Mouse (Mus musculus) small intestine, adult 2 months (tissue): ENCODE results near the gene BC048403. TPM values are rescaled to one million over a fixed set of nuclear protein-coding genes. Genes with fewer than 3 reads are reported as not detected.

Experiments used
- H3K27ac ChIP-seq: fragments of 200-500 bp; 2 replicates; pipeline ENCODE4 v1.5.1; 2012; ENCODE audit warnings: low read depth, low read length, control low read depth, inconsistent platforms; ENCODE audit not compliant: insufficient read depth
- H3K27me3 ChIP-seq: fragments of 200-500 bp; 2 replicates; pipeline ENCODE4 v1.6.1; 2012; ENCODE audit warnings: mild to moderate bottlenecking, moderate library complexity, low read length, inconsistent platforms; ENCODE audit not compliant: control insufficient read depth, insufficient read depth
- H3K36me3 ChIP-seq: fragments of 200-500 bp; 2 replicates; pipeline ENCODE4 v1.6.1; 2012; ENCODE audit warnings: mild to moderate bottlenecking, low read length, control low read depth, inconsistent platforms; ENCODE audit not compliant: control insufficient read depth, insufficient read depth
- H3K4me1 ChIP-seq: fragments of 200-500 bp; 2 replicates; pipeline ENCODE4 v1.6.1; 2012; ENCODE audit warnings: low read length, inconsistent platforms, mixed read lengths; ENCODE audit not compliant: control insufficient read depth, insufficient read depth, insufficient read length
- H3K4me3 ChIP-seq: fragments of 200-500 bp; 2 replicates; pipeline ENCODE4 v1.5.1; 2012; ENCODE audit warnings: low read depth, mild to moderate bottlenecking, control low read depth, inconsistent platforms, low read length, moderate library complexity
- CTCF ChIP-seq: fragments of 200-500 bp; IDR thresholded peaks from 2 replicates; pipeline ENCODE4 v1.5.1; 2012; ENCODE audit warnings: low read depth, mild to moderate bottlenecking, control low read depth, inconsistent platforms, low read length, moderate library complexity, mixed read lengths; ENCODE audit not compliant: insufficient replicate concordance, insufficient read length; ENCODE audit errors: extremely low read depth
- POLR2A ChIP-seq: fragments of 200-500 bp; IDR thresholded peaks from 2 replicates; pipeline ENCODE4 v1.6.1; 2012; ENCODE audit warnings: low read depth, mild to moderate bottlenecking, control low read depth, inconsistent platforms, low read length, moderate library complexity
- WGBS: fragments of 180-500 bp; shearing (Covaris S2); methylation state at CpG from one replicate; pipeline ENCODE4 v1.1.7; 2018; 5-methylcytosine and 5-hydroxymethylcytosine counted together
- polyA plus RNA-seq: library from polyadenylated mRNA; depleted of rRNA; stranded (reverse); fragments of >200 nt; gene quantifications from 2 replicates; pipeline ENCODE4 v1.2.3, GENCODE M21; 2012

BC048403 gene
- polyA plus RNA-seq, 1 experiment = 2.0 TPM

- H3K27ac ChIP-seq = no peak overlapping the region
- TF ChIP-seq CTCF (no peak), POLR2A (no peak)
- no peaks in the 10 kb centered on the region for H3K36me3 ChIP-seq
- no peak overlapping the region for H3K4me3 ChIP-seq
- no peaks in the 10 kb centered on the region for H3K27me3 ChIP-seq
- no peaks in the 10 kb centered on the region for H3K4me1 ChIP-seq
- WGBS = 85% methylated on average over 8 of the region's 8 CpGs
Observed at GRCm38 (mm10) chr10:121731048-121731725, 8.6 kb upstream of the BC048403 start.

GRCm38 (mm10) chr10:121732542-121732941, 7.2 kb upstream of the BC048403 start:
- 90% methylated on average over 9 of the region's 9 CpGs for WGBS
- H3K4me3 ChIP-seq = no peak overlapping the region
- no peak overlapping the region for H3K27ac ChIP-seq
- H3K27me3 ChIP-seq = no peaks in the 10 kb centered on the region
- no peaks in the 10 kb centered on the region for H3K4me1 ChIP-seq
- H3K36me3 ChIP-seq = no peaks in the 10 kb centered on the region
- TF ChIP-seq CTCF (no peak), POLR2A (no peak)

DNA sequence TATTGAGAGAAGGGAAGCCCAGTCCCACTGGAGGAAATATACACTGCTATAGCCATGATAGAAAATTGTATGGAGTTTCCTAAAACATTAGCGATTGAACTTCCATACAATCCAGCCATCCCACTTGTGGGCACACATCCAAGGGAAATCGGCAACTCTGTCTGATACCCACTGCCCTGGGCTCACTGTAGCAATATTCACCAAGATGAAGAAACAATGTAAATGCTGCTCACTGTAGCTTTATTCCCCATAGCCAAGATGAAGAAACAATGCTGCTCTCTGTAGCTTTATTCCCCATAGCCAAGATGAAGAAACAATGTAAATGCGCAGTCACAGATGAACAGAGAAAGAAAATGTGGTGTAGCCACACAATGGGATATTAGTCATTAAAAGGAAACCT, 2.5 kb upstream of the BC048403 start:
- no peak overlapping the region for H3K4me3 ChIP-seq
- TF ChIP-seq POLR2A = no peak
- WGBS = 88% methylated on average over 3 of the region's 3 CpGs
- no peak overlapping the region for H3K27ac ChIP-seq
- H3K4me1 ChIP-seq = peaks cover 5% of the 10 kb centered on the region
- H3K27me3 ChIP-seq = no peaks in the 10 kb centered on the region
- H3K36me3 ChIP-seq = no peaks in the 10 kb centered on the region

- 26% methylated on average over 4 of the region's 4 CpGs for WGBS
- TF ChIP-seq POLR2A (no peak), CTCF (no peak)
- Histone ChIP-seq H3K4me1 (peaks cover 5% of the 10 kb centered on the region), H3K27me3 (no peaks in the 10 kb centered on the region), H3K36me3 (peaks cover 13% of the 10 kb centered on the region), H3K4me3 (no peak overlapping the region), H3K27ac (no peak overlapping the region)
Observed at GRCm38 (mm10) chr10:121742336-121742735, 2.6 kb downstream of the BC048403 start.

DNA sequence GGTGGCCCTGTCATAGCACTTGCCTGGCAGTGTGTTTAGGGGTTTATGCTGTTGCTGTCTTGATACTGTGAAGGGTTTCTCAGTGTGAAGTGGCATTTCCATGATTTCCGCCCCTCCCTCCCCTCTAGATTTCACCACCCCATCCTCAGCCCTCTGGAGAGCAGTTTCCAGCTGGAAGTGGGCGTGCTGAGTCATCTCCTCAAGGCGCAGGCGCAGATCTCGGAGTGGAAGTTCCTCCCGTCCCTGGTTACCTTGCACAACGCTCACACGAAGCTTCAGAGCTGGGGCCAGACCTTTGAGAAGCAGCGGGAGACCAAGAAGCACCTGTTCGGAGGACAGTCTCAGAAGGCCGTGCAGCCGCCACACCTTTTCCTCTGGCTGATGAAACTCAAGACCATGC, 10.4 kb downstream of the BC048403 start:
- Histone ChIP-seq H3K27ac (no peak overlapping the region), H3K27me3 (no peaks in the 10 kb centered on the region), H3K4me3 (no peak overlapping the region), H3K36me3 (peaks cover 31% of the 10 kb centered on the region), H3K4me1 (no peaks in the 10 kb centered on the region)
- TF ChIP-seq CTCF = no peak
- no peak for TF ChIP-seq POLR2A
- 95% methylated on average over 12 of the region's 12 CpGs for WGBS

- WGBS = 59% methylated on average over 5 of the region's 5 CpGs
- H3K4me3 ChIP-seq = no peak overlapping the region
- H3K36me3 ChIP-seq = peaks cover 9% of the 10 kb centered on the region; the same call in 1 of the 2 replicates
- no peaks in the 10 kb centered on the region for H3K27me3 ChIP-seq
- TF ChIP-seq CTCF = no peak
- TF ChIP-seq POLR2A = no peak
- peaks cover 2% of the 10 kb centered on the region; the same call in 1 of the 2 replicates for H3K4me1 ChIP-seq
- H3K27ac ChIP-seq = no peak overlapping the region
Observed at GRCm38 (mm10) chr10:121754237-121754636, 14.5 kb downstream of the BC048403 start.

- TF ChIP-seq CTCF (no peak), POLR2A (no peak)
- H3K4me3 ChIP-seq = no peak overlapping the region
- H3K36me3 ChIP-seq = peaks cover 4% of the 10 kb centered on the region; the same call in 1 of the 2 replicates
- no peak overlapping the region for H3K27ac ChIP-seq
- H3K4me1 ChIP-seq = peaks cover 2% of the 10 kb centered on the region; the same call in 1 of the 2 replicates
- H3K27me3 ChIP-seq = no peaks in the 10 kb centered on the region
- WGBS = 9% methylated on average over 1 of the region's 1 CpGs
Observed at GRCm38 (mm10) chr10:121755822-121756221, 16.1 kb downstream of the BC048403 start.

- no peak overlapping the region for H3K4me3 ChIP-seq
- peaks cover 2% of the 10 kb centered on the region; the same call in 1 of the 2 replicates for H3K4me1 ChIP-seq
- H3K27me3 ChIP-seq = no peaks in the 10 kb centered on the region
- no peak for TF ChIP-seq POLR2A
- no peak overlapping the region for H3K27ac ChIP-seq
- H3K36me3 ChIP-seq = 0 out of 2 replicates have a peak, but pooled peaks cover 1% of the 10 kb centered on the region
- WGBS = 70% methylated on average over 4 of the region's 4 CpGs
Observed at GRCm38 (mm10) chr10:121756677-121757076, 16.9 kb downstream of the BC048403 start.
